Mouse (Mus musculus) frontal cortex, adult (tissue): Measurements from ENCODE around the gene Zyx.
A peak's percentile ranks its signal among the peaks of the same experiment; 100 is the strongest.

ENCODE experiments used
- ATAC-seq: cut with Nextera tagmentation; 2 replicates; pipeline ENCODE4 v1.9.2; 2017; ENCODE audit warnings: mild to moderate bottlenecking, moderate library complexity, mixed read lengths; ENCODE audit not compliant: low TSS enrichment

Gene Zyx

DNA sequence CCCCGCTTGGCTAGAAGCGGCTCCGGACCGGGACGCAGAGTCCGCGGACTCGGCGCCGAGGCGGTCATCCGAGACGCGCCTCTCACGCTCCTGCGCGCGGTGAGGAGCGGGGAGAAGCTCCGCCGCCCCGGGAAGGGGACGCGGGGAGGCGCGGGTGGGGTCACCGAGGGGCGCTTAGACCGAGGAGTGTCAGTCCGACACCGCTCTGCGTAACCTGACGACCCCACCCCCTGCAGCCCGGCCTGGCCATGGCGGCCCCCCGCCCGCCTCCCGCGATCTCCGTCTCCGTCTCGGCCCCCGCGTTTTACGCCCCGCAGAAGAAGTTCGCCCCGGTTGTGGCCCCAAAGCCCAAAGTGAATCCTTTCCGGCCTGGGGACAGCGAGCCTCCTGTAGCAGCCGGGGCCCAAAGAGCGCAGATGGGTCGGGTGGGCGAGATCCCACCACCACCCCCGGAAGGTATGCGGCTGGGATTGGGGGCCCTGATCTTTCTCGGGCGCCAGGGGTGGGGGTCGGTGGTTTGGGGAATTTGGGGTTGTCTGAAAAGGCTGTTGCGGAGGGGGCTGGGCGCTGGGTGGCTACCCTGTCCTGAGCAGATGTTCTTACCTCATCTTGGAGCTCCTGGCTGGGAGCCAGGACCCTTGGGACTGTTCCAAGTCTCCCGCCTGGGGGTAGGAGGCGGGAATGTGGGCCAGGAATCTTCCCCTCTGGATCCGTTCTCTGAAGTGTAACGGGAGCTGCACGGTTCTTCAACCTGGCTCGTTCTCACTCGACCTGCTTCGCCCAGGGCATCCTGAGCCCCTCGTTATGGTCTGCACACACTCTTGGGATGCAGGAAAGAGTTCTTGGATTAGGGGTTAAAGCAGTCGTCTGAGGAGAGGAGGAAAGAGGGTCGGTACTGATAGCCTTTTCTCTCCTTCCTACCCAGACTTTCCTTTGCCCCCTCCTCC lies 864 bp downstream of the Zyx start:
- ATAC-seq = no peak

DNA sequence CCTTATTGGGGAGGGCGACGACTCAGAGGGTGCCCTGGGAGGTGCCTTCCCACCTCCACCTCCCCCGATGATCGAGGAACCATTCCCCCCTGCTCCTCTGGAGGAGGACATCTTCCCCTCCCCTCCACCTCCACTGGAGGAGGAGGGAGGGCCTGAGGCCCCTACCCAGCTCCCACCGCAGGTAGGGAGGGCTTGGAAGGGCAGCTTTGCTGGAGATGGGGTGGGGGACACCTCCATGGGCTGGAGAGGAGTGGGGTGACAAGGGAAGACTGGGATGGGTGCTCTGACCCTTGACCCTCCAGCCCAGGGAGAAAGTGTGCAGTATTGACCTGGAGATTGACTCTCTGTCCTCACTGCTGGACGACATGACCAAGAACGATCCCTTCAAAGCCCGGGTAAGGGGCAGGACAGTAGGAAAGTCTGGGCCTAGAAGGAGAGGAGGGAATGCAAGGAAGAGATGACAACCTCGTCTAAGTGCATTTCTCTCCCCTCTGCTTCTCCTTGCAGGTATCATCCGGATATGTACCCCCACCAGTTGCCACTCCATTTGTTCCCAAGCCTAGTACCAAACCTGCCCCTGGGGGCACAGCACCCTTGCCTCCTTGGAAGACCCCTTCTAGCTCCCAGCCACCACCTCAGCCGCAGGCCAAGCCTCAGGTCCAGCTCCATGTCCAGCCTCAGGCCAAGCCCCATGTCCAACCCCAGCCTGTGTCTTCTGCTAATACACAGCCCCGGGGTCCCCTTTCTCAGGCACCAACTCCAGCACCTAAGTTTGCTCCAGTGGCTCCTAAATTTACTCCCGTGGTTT lies 1.7 kb downstream of the Zyx start:
- ATAC-seq = no peak

- ATAC-seq = no peak
Observed at GRCm38 (mm10) chr6:42351776-42352485, 2.5 kb downstream of the Zyx start.

DNA sequence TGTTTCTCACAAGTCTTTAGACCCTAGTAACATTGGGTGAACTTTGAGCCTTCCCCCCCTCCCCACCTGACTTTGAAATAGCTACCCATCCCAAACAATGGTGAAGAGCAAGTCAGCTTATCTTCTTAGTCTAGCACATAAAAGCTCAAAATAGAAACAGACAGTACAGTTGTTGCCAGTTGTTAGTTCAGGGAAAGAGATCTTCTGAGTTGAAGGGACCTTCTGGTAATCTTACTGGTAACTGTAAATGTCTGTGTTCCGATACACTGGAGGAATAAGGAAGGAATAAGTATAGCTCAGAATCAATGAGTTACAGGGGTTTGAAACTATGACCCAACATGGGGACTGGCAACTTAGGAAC lies 3.0 kb downstream of the Zyx start:
- ATAC-seq = no peak

DNA sequence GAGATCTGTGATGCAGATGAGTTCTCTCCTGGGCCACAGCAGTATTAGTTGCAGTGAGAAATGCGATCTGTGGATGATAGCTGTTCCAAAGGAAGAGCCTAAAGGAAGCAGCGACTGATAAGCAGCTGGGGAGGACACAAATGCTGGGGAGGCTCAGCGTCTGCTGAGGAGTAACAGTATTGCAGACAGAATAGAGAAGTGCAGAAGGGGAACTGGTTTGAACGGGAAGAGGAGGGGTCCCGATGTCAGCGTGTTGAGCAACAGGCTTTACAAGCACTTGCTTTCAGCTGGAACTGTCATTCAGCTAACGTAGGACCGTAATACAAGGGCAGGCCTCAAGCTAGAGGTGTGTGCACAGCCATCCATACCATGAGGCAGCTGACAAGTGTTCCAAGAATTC lies 3.8 kb downstream of the Zyx start:
- ATAC-seq = no peak

- ATAC-seq = peak; percentile 14
Observed at GRCm38 (mm10) chr6:42354076-42355019, 4.9 kb downstream of the Zyx start.

DNA sequence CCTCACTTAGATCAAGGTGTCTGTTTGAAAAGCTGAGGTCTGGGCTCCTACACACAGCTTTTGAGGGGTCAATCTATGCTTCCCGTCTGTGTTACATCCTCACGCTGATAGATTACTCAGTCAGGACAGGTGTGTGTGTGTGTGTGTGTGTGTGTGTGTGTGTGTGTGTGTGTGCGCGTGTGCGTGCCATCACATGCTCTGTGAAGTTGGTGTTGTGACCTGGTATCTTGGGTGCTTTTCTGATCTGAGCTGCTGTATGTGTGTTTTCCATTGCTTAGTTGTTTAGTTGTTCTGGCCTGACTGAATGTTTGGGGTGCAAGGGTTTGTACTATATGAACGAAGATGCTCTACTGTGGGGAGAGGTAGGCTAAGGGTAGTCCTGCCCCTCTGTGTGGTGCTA lies 5.9 kb downstream of the Zyx start:
- ATAC-seq = no peak

GRCm38 (mm10) chr6:42355794-42356600 lies 6.6 kb downstream of the Zyx start:
- ATAC-seq = no peak

- no peak for ATAC-seq
Observed at GRCm38 (mm10) chr6:42356913-42357312, 7.5 kb downstream of the Zyx start.

DNA sequence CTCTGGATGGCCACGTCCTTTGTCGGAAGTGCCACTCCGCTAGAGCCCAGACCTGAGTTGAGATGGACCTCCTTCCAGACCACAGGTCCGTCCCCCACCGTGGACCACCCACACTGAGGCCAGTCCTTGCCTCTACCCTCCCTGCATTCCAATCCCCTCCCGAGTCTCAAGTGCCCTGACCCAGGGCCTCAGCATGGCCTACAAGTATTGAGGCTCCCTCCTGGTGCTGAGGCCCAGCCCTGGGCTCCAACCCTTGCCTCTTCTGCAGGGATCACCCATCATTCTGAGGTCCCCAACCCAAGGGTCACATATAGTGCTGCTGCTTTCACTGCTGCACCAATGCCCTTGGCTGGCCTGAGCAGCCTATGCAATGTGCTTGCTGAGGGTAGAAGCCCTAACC lies 8.5 kb downstream of the Zyx start:
- no peak for ATAC-seq

GRCm38 (mm10) chr6:42358901-42359300 lies 9.5 kb downstream of the Zyx start:
- no peak for ATAC-seq

- ATAC-seq = no peak
Observed at GRCm38 (mm10) chr6:42359364-42360147, 10.1 kb downstream of the Zyx start.

DNA sequence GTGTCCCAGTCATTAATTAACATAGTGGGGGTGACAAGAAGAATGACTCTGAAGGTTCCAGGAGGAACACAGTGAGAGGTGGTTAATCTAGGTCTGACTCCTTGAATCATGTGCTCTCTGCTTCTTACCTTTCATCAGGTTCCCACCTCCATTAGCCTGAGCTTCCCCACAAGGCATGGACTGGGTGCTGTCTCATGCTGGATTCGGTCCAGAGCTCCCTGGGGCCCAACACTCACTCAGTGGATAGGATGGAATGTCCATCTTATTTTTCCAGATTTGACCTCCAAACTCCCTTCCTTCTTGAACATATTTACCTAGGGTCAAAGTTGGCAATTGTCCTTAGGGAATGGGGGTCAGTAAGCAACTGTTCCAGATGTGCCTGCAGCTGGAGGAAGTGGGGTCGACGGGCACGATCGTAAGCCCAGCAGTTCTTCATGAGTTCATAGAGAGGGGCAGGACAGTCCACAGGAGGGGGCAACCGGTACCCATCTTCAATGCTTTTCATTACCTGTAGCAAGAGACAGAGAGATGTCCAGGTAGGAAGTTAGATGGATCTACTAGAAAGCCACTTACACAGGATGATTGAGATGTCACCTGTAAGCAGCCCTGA lies 10.9 kb downstream of the Zyx start:
- ATAC-seq = no peak

DNA sequence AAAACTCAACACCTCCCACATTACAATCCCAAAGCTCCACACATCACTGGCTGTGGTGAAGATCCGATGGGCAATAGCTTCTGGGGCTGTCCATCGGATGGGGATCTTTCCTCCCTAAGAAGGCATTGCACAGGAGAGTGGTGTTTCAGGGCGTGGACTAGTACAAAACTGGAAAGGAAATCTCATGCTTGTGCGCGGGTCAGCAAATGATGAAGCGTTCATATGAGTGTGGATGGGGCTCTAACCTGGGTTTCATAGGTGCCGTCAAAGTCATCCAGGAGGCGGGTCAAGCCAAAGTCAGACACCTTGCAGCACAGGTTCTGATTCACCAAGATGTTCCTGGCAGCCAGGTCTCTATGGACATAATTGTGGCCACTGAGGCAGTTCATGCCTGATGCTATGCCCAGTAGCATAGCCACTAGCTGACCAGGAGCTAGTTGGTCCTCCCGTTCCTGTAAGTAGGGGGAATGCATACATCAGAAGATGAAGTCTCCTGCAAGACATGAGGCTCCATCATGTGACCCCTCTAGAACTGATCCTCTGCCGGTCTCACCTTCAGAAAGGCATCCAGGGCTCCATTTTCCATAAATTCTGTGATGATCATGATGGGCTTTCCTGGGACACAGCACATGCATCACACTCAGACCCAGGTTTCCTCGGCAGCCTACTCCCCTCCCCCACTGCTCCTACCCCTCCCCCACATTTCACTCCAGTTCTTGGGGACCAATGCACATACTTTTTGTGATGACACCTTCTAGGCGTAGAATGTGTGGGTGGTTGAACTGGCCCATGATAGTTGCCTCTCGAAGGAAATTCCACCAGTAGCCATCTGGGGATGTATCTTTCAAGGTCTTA lies 11.8 kb downstream of the Zyx start:
- no peak for ATAC-seq

DNA sequence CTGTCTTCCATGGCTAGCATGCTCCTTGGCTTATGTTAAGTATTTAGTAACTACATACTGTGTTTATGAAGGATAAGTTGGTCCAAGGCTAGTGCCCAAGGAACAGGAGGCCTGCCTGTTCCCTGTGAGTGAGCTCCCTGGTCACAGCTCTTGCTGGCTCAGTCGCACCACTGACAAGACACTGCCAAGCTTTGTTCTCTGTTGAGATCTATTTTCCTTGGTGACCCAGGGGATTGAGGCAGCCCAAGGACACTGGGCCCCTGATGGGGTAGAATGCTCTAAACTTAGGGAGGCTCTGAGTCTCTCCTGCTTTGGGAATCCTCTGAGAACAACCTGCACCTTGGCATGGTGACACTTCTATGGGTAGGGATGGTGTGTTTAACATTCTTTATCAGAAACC lies 12.6 kb downstream of the Zyx start:
- ATAC-seq = 0 out of 2 replicates have a peak, but pooled peaks have one; percentile 11

GRCm38 (mm10) chr6:42362497-42362896 lies 13.1 kb downstream of the Zyx start:
- ATAC-seq = no peak

DNA sequence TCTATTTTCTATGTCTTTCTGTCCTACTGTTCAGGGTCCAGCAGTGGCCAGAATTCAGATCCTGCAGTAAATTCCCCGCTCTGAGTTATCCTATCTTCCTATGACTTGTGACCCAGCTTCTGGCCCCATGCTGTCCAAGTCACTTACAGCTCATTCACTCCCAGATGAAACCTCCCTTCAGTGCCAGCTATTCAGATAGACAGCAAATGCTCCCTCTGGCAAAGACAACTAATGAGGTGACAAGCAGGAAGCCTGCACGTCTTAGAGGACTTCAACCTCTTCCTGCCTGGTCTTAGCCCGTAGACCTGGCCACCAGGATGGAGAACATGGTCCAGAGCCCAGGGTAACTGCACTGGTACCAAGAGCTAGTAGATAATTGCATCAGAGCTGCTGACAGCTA lies 13.5 kb downstream of the Zyx start:
- ATAC-seq = no peak

GRCm38 (mm10) chr6:42364066-42364465 lies 14.6 kb downstream of the Zyx start:
- no peak for ATAC-seq
